Mouse (Mus musculus): ENCODE results near the gene Serpina9.

Serpina9 gene

DNA sequence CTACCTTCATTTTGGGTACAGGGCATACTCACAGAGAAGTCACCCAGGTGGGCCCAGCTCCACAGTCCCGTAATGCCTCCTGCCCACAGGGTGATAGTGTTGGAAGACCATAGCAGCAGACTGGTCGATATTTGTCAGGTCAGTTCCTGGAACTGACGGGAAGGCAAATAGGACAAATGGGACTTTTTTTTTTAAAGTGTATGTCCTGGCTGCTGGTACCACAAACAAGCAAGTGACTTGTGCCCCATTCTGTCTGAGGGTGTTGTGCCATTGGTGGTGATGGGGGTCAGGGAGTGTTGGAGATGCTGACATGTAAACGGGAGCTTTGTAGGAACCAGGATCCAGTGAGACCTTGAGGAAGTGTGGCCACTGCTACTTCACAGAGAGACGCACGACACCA lies 23.7 kb downstream of the Serpina9 start, which contains the start of gene Serpina11:
Serpina11 (minus strand) TSS at position 101 of the 400 bp plus-strand sequence.
- in situ Hi-C loops (cut with MboI, MseI) = loop anchor here (5.0 kb wide), 2 partner anchors 82 to 432 kb away; no protein-coding TSS in a partner anchor

DNA sequence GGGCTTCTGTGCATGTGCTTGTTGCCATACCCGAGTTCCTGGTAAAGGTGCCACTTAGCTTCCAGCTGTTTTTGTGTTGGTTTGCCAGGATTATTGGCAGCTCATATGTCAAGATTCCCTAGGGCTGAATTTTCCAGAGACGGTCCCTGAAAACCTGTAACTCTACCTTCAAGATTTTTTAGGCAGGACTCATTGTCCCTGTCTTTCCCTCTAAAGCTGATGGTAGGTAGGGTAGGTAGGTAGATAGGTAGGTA lies 24.1 kb downstream of the Serpina9 start:
- in situ Hi-C loops (cut with MboI, MseI) = loop anchor here (5.0 kb wide), 2 partner anchors 83 to 433 kb away; no protein-coding TSS in a partner anchor

DNA sequence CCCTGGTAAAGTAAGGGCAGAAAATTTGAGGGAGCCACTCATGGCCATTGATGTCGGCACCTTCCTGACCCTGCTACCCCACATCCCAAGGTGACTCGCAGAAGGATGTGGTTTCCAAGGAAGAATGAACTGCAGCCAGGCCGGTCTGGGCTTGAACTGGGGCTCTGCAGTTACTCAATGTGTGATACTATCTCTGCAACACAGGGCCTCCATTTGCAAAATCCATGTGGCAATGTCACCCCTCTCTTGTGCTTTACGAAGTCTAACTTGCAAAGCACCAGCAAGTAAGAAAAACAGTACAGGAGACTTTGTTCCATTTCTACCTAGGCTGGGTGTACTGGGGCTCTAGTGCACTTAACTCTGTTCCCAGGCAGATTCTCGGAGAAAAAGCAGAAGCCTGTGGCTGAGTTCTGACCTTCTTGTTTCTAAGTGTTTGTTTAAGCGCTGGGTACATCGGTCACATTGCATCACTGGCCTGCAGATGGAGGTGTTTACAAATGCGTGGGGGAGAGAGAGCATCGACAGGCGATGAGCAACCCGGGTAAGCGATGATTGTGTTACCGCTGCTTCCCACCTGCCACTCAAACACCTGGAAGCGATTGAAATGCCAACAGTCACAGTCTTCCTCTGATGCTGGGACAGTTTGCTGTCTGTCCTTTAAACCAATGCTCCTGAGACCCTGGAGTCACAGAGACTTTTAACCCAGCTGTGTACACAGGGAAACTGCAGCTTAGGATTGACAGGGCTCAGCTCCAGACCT lies 24.6 kb downstream of the Serpina9 start:
- in situ Hi-C loops (cut with MboI, MseI) = loop anchor here (5.0 kb wide), 2 partner anchors 83 to 433 kb away; no protein-coding TSS in a partner anchor

- in situ Hi-C loops (cut with MboI, MseI) = loop anchor here (5.0 kb wide), 2 partner anchors 86 to 436 kb away; no protein-coding TSS in a partner anchor
Measured at GRCm38 (mm10) chr12:103985868-103986267, 27.7 kb downstream of the Serpina9 start.

DNA sequence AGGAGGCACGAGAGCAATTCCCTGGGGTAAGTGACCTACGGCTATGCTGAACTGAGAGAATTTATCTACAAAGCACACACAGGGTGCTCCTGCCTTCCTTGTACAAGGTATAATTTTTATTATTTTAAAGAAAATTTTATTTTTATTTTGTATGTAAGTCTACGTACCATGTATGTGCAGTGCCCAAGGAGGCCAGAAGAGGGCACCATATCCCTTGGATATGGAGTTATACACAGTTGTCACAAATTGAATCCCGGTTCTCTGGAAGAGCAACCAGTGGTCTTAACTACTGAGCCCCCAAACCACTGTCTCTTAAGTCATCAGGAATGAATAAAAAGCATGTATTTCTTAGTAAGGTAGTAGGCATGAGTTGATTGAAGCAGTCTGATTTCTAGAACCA lies 28.6 kb downstream of the Serpina9 start:
- in situ Hi-C loops (cut with MboI, MseI) = loop anchor here (5.0 kb wide), 2 partner anchors 87 to 437 kb away; no protein-coding TSS in a partner anchor

GRCm38 (mm10) chr12:103981646-103982360 lies 31.8 kb downstream of the Serpina9 start:
- in situ Hi-C loops (cut with MboI, MseI) = no loop called here

GRCm38 (mm10) chr12:103978294-103978693 lies 35.3 kb downstream of the Serpina9 start:
- in situ Hi-C loops (cut with MboI, MseI) = no loop called here

- in situ Hi-C loops (cut with MboI, MseI) = no loop called here
Measured at GRCm38 (mm10) chr12:103977846-103978245, 35.7 kb downstream of the Serpina9 start.

GRCm38 (mm10) chr12:103977060-103977459 lies 36.5 kb downstream of the Serpina9 start:
- in situ Hi-C loops (cut with MboI, MseI) = no loop called here

- in situ Hi-C loops (cut with MboI, MseI) = loop anchor here (25.0 kb wide), 1 partner anchor 1366 kb away; the partner anchor contains the start of gene Tunar
Measured at GRCm38 (mm10) chr12:103971080-103971479, 42.5 kb downstream of the Serpina9 start.

DNA sequence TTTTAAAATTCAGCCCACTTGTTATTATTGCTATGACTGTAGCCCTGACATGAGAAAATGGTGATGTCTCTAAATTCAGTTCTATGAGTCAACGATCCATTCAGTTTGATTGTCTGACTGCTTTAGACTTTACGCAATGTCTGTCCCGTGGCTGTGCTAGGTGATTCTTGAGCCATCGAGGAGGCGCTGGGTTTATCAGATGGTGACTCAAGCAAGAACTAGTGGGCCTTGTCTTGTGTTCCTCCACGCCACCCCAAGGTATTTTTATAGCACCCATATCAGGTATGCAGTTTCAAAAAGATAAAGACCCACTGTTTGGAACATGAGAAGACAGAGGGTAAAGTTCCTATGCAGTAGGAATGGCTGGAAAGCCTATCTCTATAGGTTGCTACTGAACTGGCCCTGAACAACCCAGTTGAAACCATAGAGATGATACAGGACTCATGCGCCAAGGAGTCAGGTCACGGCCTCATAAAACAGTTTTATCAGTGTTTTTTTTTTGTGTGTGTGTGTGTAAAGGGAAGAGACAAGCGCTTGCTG lies 43.9 kb downstream of the Serpina9 start:
- in situ Hi-C loops (cut with MboI, MseI) = loop anchor here (25.0 kb wide), 1 partner anchor 1368 kb away; the partner anchor contains the start of gene Tunar

DNA sequence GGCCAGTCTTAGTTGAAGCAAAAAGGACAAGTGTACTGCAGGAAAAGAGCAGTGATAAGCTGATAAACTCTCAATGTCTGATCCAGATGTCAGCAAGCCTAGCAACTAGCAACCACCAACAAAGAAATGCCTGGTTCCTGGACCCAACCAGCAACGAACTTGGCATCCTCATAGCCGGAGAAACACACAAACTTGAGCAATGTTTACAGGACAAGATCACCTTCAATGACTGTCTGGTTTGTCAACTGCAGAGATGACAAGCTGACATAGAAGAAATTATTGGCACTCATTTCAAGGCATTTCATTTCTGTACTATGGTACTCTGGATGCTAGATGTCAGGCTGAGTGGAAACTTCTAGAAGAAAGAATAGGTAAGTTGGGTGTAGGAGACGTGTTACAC lies 46.8 kb downstream of the Serpina9 start:
- in situ Hi-C loops (cut with MboI, MseI) = loop anchor here (25.0 kb wide), 1 partner anchor 1371 kb away; the partner anchor contains the start of gene Tunar

- in situ Hi-C loops (cut with MboI, MseI) = loop anchor here (25.0 kb wide), 1 partner anchor 1374 kb away; the partner anchor contains the start of gene Tunar
Measured at GRCm38 (mm10) chr12:103963288-103963687, 50.3 kb downstream of the Serpina9 start.

DNA sequence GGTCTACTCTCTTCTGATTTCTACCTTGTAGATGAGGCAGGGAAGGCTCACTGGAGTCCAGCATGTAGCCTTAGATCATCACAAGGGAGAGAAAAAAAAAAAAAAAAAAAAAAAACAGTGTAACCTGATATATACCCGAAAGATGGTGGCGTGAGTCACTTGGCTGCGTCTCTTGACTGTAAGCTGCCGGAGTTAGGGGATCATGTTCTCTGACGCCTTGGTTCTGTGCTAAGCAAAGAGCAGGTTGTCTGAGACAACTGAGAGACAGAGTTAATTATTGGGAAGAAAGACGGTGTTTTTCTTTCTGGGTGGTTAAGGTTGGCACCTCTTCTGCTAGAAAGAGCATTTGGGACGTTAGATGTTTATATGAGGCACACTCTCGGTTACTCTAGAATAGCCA lies 50.7 kb downstream of the Serpina9 start:
- in situ Hi-C loops (cut with MboI, MseI) = loop anchor here (25.0 kb wide), 1 partner anchor 1374 kb away; the partner anchor contains the start of gene Tunar

GRCm38 (mm10) chr12:103962337-103962736 lies 51.2 kb downstream of the Serpina9 start:
- in situ Hi-C loops (cut with MboI, MseI) = loop anchor here (25.0 kb wide), 1 partner anchor 1375 kb away; the partner anchor contains the start of gene Tunar

DNA sequence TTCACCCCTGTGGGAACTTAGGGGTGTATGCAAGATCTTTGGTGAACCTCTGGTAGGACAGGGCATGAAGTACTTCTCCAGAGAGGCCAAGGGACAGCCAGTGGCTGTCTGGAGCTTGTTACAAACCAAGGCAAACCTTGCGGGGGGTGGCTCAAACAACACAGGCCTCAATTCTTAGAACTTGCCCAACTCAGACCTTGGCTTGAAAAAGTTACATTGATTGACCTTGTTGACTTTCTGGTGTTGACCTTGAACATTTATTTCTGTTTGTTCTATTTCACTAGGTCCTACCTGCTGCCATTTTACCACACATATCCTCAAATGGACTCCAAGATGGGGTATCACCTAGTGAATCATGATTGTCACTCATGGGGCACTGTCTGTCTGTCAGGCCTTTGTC lies 51.8 kb downstream of the Serpina9 start:
- in situ Hi-C loops (cut with MboI, MseI) = loop anchor here (25.0 kb wide), 1 partner anchor 1376 kb away; the partner anchor contains the start of gene Tunar

- in situ Hi-C loops (cut with MboI, MseI) = loop anchor here (5.0 to 25.0 kb wide), 2 partner anchors 51 to 1379 kb away; partner anchors contain the start of gene Tunar
Measured at GRCm38 (mm10) chr12:103958798-103959197, 54.8 kb downstream of the Serpina9 start, which contains the start of gene Serpina1e. Gene Serpina1e (minus strand): TSS chr12:103958975.

- in situ Hi-C loops (cut with MboI, MseI) = loop anchor here (5.0 to 25.0 kb wide), 2 partner anchors 49 to 1381 kb away; partner anchors contain the start of gene Tunar
Measured at GRCm38 (mm10) chr12:103956555-103956954, 57.0 kb downstream of the Serpina9 start.

- in situ Hi-C loops (cut with MboI, MseI) = loop anchor here (25.0 kb wide), 1 partner anchor 1384 kb away; the partner anchor contains the start of gene Tunar
Measured at GRCm38 (mm10) chr12:103952972-103953371, 60.6 kb downstream of the Serpina9 start.

GRCm38 (mm10) chr12:103946243-103946642 lies 67.3 kb downstream of the Serpina9 start:
- in situ Hi-C loops (cut with MboI, MseI) = no loop called here
